Mouse (Mus musculus): Measurements from ENCODE around the gene Prkar2a. TPM values are rescaled to one million over a fixed set of nuclear protein-coding genes. Genes with fewer than 3 reads are reported as not detected.

Prkar2a gene
- polyA plus RNA-seq, 1 experiment from 2014 or later: 60.2 TPM

- Histone ChIP-seq H3K9me3 (ENCODE audit: control insufficient read depth, low read length) (no peaks in the 10 kb centered on the region), H3K4me2 (ENCODE audit: low read depth, low read length) (no peak overlapping the region), H3K36me3 (ENCODE audit: control insufficient read depth, insufficient read depth, low read length) (no peaks in the 10 kb centered on the region), H3K9ac (replicated peaks; ENCODE audit: low read depth, low read length) (no peak overlapping the region), H3K4me1 (ENCODE audit: control insufficient read depth, insufficient read depth, low read length) (no peaks in the 10 kb centered on the region), H3K27me3 (ENCODE audit: control insufficient read depth, insufficient read depth, low read length) (no peaks in the 10 kb centered on the region), H3K27ac (ENCODE audit: low read depth, low read length) (no peak overlapping the region), H3K4me3 (ENCODE audit: low read depth, low read length) (no peak overlapping the region)
- no peak for ATAC-seq (ENCODE audit: low read depth)
- WGBS: 70% methylated on average over 7 of the region's 7 CpGs
Observed at GRCm38 (mm10) chr9:108704591-108704990, 15.5 kb downstream of the Prkar2a start.

DNA sequence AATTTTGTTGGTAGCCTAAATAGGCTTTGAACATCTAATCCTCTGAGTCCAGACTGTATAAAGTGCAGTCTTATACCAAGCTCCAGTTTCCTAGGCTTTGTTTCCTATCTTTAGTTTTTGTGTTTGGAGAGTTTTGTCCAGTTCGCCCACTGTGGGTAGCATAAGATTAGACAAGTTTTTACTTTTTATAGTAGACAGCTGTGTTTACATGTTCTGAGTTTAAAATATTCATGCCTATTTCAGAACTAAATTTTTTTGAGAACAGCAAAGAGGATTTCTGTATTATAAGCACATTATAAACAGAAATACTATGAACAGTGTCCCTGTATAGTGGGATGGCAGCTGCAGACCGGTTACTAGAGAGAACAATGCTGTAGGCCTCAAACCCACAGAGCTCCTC, 18.1 kb downstream of the Prkar2a start:
- no peak for ATAC-seq (ENCODE audit: low read depth)

GRCm38 (mm10) chr9:108708833-108709232, 19.7 kb downstream of the Prkar2a start:
- H3K27ac ChIP-seq (ENCODE audit: low read depth, low read length): no peak overlapping the region
- 94% methylated on average over 8 of the region's 8 CpGs for WGBS

More for the DNA sequence above, 18.1 kb downstream of the Prkar2a start:
- no peak overlapping the region for H3K9ac ChIP-seq (replicated peaks; ENCODE audit: low read depth, low read length)
- no peaks in the 10 kb centered on the region for H3K27me3 ChIP-seq (ENCODE audit: control insufficient read depth, insufficient read depth, low read length)
- no peaks in the 10 kb centered on the region for H3K4me1 ChIP-seq (ENCODE audit: control insufficient read depth, insufficient read depth, low read length)
- 97% methylated on average over 2 of the region's 2 CpGs for WGBS
- H3K27ac ChIP-seq (ENCODE audit: low read depth, low read length): no peak overlapping the region
- no peaks in the 10 kb centered on the region for H3K9me3 ChIP-seq (ENCODE audit: control insufficient read depth, low read length)
- no peak overlapping the region for H3K4me3 ChIP-seq (ENCODE audit: low read depth, low read length)
- H3K4me2 ChIP-seq (ENCODE audit: low read depth, low read length): no peak overlapping the region
- H3K36me3 ChIP-seq (ENCODE audit: control insufficient read depth, insufficient read depth, low read length): no peaks in the 10 kb centered on the region

DNA sequence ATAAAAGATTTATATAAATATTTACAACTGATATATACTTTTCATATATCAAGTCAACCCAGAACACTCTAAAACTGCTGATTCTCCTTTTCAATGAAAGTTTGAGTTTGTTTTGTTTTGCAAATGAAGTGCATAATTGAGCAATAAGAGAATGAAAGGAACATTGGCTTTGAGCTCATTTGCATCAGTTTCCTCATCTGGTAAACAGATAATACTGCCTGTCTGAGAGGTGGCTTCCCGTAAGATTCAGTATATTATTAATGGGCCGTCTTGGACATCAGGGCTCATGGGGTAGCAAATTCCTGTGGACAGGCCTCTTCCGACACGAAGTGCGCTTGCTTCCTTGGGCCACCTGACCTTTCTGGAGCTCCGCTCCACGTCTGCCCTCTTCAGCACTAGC, 21.7 kb downstream of the Prkar2a start:
- ATAC-seq (ENCODE audit: low read depth): no peak
- 76% methylated on average over 7 of the region's 7 CpGs for WGBS
- no peak overlapping the region for H3K4me3 ChIP-seq (ENCODE audit: low read depth, low read length)

More at GRCm38 (mm10) chr9:108708833-108709232, 19.7 kb downstream of the Prkar2a start:
- no peak overlapping the region for H3K4me3 ChIP-seq (ENCODE audit: low read depth, low read length)
- no peak overlapping the region for H3K4me2 ChIP-seq (ENCODE audit: low read depth, low read length)
- H3K4me1 ChIP-seq (ENCODE audit: control insufficient read depth, insufficient read depth, low read length): no peaks in the 10 kb centered on the region
- no peaks in the 10 kb centered on the region for H3K27me3 ChIP-seq (ENCODE audit: control insufficient read depth, insufficient read depth, low read length)
- no peaks in the 10 kb centered on the region for H3K9me3 ChIP-seq (ENCODE audit: control insufficient read depth, low read length)
- ATAC-seq (ENCODE audit: low read depth): no peak
- H3K9ac ChIP-seq (replicated peaks; ENCODE audit: low read depth, low read length): no peak overlapping the region
- no peaks in the 10 kb centered on the region for H3K36me3 ChIP-seq (ENCODE audit: control insufficient read depth, insufficient read depth, low read length)

DNA sequence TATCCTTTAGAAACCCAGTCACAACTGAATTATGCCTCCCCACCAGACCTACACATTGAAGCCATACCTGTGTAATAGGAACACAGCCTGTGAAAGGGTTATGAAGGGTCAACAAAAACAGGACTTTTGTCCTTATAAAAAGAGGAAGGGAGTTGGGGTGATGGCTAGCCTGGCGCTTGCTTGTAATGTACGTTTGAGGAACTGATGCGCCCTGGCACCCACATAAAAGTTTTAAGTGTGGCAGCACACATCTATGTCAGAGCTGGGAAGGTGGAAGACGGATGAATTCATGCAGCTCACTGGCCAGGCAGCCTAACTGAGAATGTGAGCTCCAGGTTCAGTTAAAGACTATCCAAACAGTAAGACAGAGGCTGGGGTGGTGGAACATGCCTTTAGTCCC, 27.1 kb downstream of the Prkar2a start:
- ATAC-seq (ENCODE audit: low read depth): no peak
- Histone ChIP-seq H3K4me2 (ENCODE audit: low read depth, low read length) (no peak overlapping the region), H3K27ac (ENCODE audit: low read depth, low read length) (no peak overlapping the region), H3K4me1 (ENCODE audit: control insufficient read depth, insufficient read depth, low read length) (no peaks in the 10 kb centered on the region), H3K4me3 (ENCODE audit: low read depth, low read length) (no peak overlapping the region), H3K9me3 (ENCODE audit: control insufficient read depth, low read length) (no peaks in the 10 kb centered on the region), H3K36me3 (ENCODE audit: control insufficient read depth, insufficient read depth, low read length) (peaks cover 14% of the 10 kb centered on the region), H3K27me3 (ENCODE audit: control insufficient read depth, insufficient read depth, low read length) (no peaks in the 10 kb centered on the region), H3K9ac (replicated peaks; ENCODE audit: low read depth, low read length) (no peak overlapping the region)
- WGBS: 92% methylated on average over 4 of the region's 4 CpGs

More for the DNA sequence above, 21.7 kb downstream of the Prkar2a start:
- H3K4me2 ChIP-seq (ENCODE audit: low read depth, low read length): no peak overlapping the region
- no peak overlapping the region for H3K9ac ChIP-seq (replicated peaks; ENCODE audit: low read depth, low read length)
- no peaks in the 10 kb centered on the region for H3K27me3 ChIP-seq (ENCODE audit: control insufficient read depth, insufficient read depth, low read length)
- no peaks in the 10 kb centered on the region for H3K36me3 ChIP-seq (ENCODE audit: control insufficient read depth, insufficient read depth, low read length)
- H3K27ac ChIP-seq (ENCODE audit: low read depth, low read length): no peak overlapping the region
- no peaks in the 10 kb centered on the region for H3K4me1 ChIP-seq (ENCODE audit: control insufficient read depth, insufficient read depth, low read length)
- no peaks in the 10 kb centered on the region for H3K9me3 ChIP-seq (ENCODE audit: control insufficient read depth, low read length)

DNA sequence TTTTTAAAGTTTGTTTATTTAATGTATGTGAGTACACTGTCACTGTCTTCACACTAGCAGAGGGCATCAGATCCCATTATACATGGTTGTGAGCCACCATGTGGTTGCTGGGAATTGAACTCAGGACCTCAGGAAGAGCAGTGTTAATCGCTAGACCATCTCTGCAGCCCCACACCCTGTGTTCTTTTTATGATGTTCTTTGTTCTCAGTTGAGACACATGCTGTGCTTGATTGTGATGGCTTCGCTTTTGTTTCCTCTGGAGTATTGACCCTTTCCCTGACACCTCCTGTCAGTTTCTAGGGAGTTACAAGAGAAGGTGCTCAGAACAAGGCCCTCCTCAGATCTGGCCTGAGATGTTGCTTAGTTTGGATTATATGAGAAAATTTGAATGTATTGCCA, 34.6 kb downstream of the Prkar2a start:
- Histone ChIP-seq H3K4me2 (ENCODE audit: low read depth, low read length) (no peak overlapping the region), H3K27ac (ENCODE audit: low read depth, low read length) (no peak overlapping the region), H3K27me3 (ENCODE audit: control insufficient read depth, insufficient read depth, low read length) (no peaks in the 10 kb centered on the region), H3K36me3 (ENCODE audit: control insufficient read depth, insufficient read depth, low read length) (peaks cover 11% of the 10 kb centered on the region), H3K9me3 (ENCODE audit: control insufficient read depth, low read length) (no peaks in the 10 kb centered on the region), H3K9ac (replicated peaks; ENCODE audit: low read depth, low read length) (no peak overlapping the region), H3K4me1 (ENCODE audit: control insufficient read depth, insufficient read depth, low read length) (no peaks in the 10 kb centered on the region), H3K4me3 (ENCODE audit: low read depth, low read length) (no peak overlapping the region)
- WGBS: 5% methylated on average over 2 of the region's 2 CpGs
- ATAC-seq (ENCODE audit: low read depth): no peak

DNA sequence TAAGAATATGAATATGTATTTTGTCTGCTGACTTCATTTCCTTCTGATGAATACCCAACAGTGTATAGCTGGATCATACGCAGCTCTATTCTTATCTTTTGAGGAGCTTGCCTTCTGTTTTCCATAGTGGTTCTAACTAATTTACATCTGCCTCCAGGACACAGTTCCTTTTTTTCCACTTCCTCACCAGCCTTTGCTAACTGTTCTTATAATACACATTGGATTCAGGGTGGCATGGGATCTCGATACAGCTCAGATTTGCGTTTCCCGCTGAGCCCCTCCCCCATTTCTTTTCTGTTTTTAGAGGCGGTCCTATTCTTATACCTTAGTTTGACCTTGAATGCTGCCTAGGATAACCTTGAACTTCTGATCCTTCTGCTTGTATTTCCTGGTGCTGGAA, 37.0 kb downstream of the Prkar2a start:
- 92% methylated on average over 5 of the region's 5 CpGs for WGBS
- Histone ChIP-seq H3K4me1 (ENCODE audit: control insufficient read depth, insufficient read depth, low read length) (no peaks in the 10 kb centered on the region), H3K4me2 (ENCODE audit: low read depth, low read length) (no peak overlapping the region), H3K4me3 (ENCODE audit: low read depth, low read length) (no peak overlapping the region), H3K9ac (replicated peaks; ENCODE audit: low read depth, low read length) (no peak overlapping the region), H3K27ac (ENCODE audit: low read depth, low read length) (no peak overlapping the region), H3K27me3 (ENCODE audit: control insufficient read depth, insufficient read depth, low read length) (no peaks in the 10 kb centered on the region), H3K36me3 (ENCODE audit: control insufficient read depth, insufficient read depth, low read length) (peaks cover 5% of the 10 kb centered on the region; the same call in 1 of the 2 replicates), H3K9me3 (ENCODE audit: control insufficient read depth, low read length) (no peaks in the 10 kb centered on the region)
- no peak for ATAC-seq (ENCODE audit: low read depth)

DNA sequence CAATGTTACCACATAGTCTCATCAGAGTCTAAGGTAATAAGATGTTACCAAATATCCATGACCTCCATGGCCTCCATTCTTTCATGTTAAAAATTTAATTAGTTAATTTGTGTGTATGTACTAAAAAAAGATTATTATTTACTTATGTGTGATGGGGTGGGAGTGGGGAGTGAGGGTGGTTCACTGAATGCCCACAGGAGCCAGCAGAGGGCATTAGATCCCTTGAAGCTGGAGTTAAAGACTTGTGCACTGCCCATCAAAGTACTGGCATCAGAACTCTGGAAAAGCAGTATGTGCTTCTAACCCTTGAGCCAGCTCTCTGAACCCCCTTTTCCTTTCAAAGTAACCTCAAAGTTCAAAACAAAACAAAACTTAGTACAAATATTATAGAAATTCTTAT, 39.9 kb downstream of the Prkar2a start:
- Histone ChIP-seq H3K27me3 (ENCODE audit: control insufficient read depth, insufficient read depth, low read length) (no peaks in the 10 kb centered on the region), H3K4me1 (ENCODE audit: control insufficient read depth, insufficient read depth, low read length) (no peaks in the 10 kb centered on the region), H3K4me3 (ENCODE audit: low read depth, low read length) (no peak overlapping the region), H3K4me2 (ENCODE audit: low read depth, low read length) (no peak overlapping the region), H3K27ac (ENCODE audit: low read depth, low read length) (no peak overlapping the region), H3K9ac (replicated peaks; ENCODE audit: low read depth, low read length) (no peak overlapping the region), H3K9me3 (ENCODE audit: control insufficient read depth, low read length) (no peaks in the 10 kb centered on the region), H3K36me3 (ENCODE audit: control insufficient read depth, insufficient read depth, low read length) (peaks cover 8% of the 10 kb centered on the region; the same call in 1 of the 2 replicates)
- no peak for ATAC-seq (ENCODE audit: low read depth)

DNA sequence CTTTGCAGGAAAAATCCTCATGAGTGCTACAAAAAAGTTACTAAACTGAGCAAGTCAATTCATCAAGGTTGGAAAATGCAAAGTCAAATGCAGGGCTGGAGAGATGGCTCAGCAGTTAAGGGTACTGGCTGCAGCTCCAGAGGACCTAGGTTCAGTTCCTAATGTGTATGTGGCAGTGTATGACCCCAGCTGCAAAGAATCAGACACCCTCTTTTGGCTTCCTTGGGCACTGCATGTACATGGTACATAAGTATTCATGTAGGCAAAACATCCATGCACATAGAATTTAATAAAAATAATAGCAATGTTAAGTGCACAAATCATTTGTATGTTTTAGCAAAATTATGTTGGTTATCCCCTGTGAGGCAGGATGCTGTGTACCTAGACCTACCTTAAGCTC, 43.3 kb downstream of the Prkar2a start:
- H3K4me2 ChIP-seq (ENCODE audit: low read depth, low read length): no peak overlapping the region
- no peak overlapping the region for H3K27ac ChIP-seq (ENCODE audit: low read depth, low read length)
- H3K9ac ChIP-seq (replicated peaks; ENCODE audit: low read depth, low read length): no peak overlapping the region
- H3K4me3 ChIP-seq (ENCODE audit: low read depth, low read length): no peak overlapping the region
- H3K9me3 ChIP-seq (ENCODE audit: control insufficient read depth, low read length): no peaks in the 10 kb centered on the region
- H3K27me3 ChIP-seq (ENCODE audit: control insufficient read depth, insufficient read depth, low read length): no peaks in the 10 kb centered on the region
- no peaks in the 10 kb centered on the region for H3K4me1 ChIP-seq (ENCODE audit: control insufficient read depth, insufficient read depth, low read length)
- peaks cover 12% of the 10 kb centered on the region for H3K36me3 ChIP-seq (ENCODE audit: control insufficient read depth, insufficient read depth, low read length)
- no peak for ATAC-seq (ENCODE audit: low read depth)

- Histone ChIP-seq H3K4me2 (ENCODE audit: low read depth, low read length) (no peak overlapping the region), H3K36me3 (ENCODE audit: control insufficient read depth, insufficient read depth, low read length) (peaks cover 12% of the 10 kb centered on the region), H3K9ac (replicated peaks; ENCODE audit: low read depth, low read length) (no peak overlapping the region), H3K4me1 (ENCODE audit: control insufficient read depth, insufficient read depth, low read length) (no peaks in the 10 kb centered on the region), H3K27ac (ENCODE audit: low read depth, low read length) (no peak overlapping the region), H3K9me3 (ENCODE audit: control insufficient read depth, low read length) (no peaks in the 10 kb centered on the region), H3K4me3 (ENCODE audit: low read depth, low read length) (no peak overlapping the region), H3K27me3 (ENCODE audit: control insufficient read depth, insufficient read depth, low read length) (no peaks in the 10 kb centered on the region)
- ATAC-seq (ENCODE audit: low read depth): no peak
Observed at GRCm38 (mm10) chr9:108734626-108735025, 45.5 kb downstream of the Prkar2a start.
